Mouse (Mus musculus): Measurements from ENCODE around the gene Mast2. TPM values are rescaled to one million over a fixed set of nuclear protein-coding genes. Genes with fewer than 3 reads are reported as not detected.
A peak's percentile ranks its signal among the peaks of the same experiment; 100 is the strongest.

Mast2 gene
- polyA plus RNA-seq, 1 experiment from 2014 or later: 25.7 TPM

DNA sequence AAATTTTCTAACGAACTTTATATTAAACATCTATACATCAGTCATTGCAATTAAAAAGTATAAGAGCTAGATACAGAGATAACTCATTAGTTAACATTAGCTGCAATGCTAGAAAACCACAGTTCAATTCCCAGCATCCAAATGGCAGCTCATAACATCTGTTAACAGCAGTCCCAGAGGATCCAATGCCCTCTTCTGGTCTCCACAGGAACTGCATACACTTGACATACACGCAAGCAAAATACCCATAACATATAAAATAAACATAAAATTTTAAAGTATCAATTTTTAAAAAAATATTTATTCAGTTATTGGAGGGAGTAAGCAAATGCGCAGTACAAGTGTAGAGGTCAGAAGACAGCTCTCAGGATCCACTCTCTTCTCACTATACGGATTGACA, 28.4 kb downstream of the Mast2 start:
- Histone ChIP-seq H3K4me3 (ENCODE audit: low read length) (no peak overlapping the region), H3K27ac (ENCODE audit: low read depth, low read length) (no peak overlapping the region), H3K36me3 (ENCODE audit: control insufficient read depth, insufficient read depth, low read length) (no peaks in the 10 kb centered on the region; the same call in 1 of the 2 replicates), H3K27me3 (ENCODE audit: control insufficient read depth, insufficient read depth, low read length) (no peaks in the 10 kb centered on the region), H3K9ac (ENCODE audit: low read depth, low read length) (no peak overlapping the region), H3K4me1 (ENCODE audit: control insufficient read depth, insufficient read depth, low read length) (no peaks in the 10 kb centered on the region), H3K9me3 (ENCODE audit: control insufficient read depth, low read length) (no peaks in the 10 kb centered on the region), H3K4me2 (replicated peaks; ENCODE audit: low read depth, low read length) (no peak overlapping the region)
- 92% methylated on average over 4 of the region's 4 CpGs for WGBS
- ATAC-seq (ENCODE audit: low FRiP score, low TSS enrichment): no peak

DNA sequence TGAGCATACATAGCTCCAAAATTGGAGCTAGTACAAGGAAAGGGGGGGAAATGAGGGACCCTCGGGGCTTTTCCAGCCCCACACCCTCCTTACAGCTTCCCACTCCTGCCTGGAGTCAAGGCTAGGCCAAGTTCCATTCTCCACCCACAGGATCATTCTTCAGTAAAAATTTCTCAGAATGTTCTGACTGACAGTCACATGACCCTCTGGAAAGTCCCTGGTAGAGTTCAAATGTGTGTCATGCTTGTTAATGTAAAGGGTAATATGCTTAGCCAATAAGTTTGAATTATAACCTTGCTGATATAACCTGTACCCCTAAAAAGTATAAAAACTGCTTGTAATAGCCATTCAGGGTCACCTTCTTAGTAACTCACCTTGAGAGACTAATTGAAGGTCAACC, 41.8 kb downstream of the Mast2 start:
- no peak overlapping the region for H3K9ac ChIP-seq (ENCODE audit: low read depth, low read length)
- H3K36me3 ChIP-seq (ENCODE audit: control insufficient read depth, insufficient read depth, low read length): no peaks in the 10 kb centered on the region
- no peaks in the 10 kb centered on the region for H3K27me3 ChIP-seq (ENCODE audit: control insufficient read depth, insufficient read depth, low read length)
- ATAC-seq (ENCODE audit: low FRiP score, low TSS enrichment): no peak
- H3K9me3 ChIP-seq (ENCODE audit: control insufficient read depth, low read length): no peaks in the 10 kb centered on the region; the same call in 1 of the 2 replicates
- 76% methylated on average over 1 of the region's 1 CpGs for WGBS
- H3K27ac ChIP-seq (ENCODE audit: low read depth, low read length): no peak overlapping the region
- no peak overlapping the region for H3K4me3 ChIP-seq (ENCODE audit: low read length)
- no peak overlapping the region for H3K4me2 ChIP-seq (replicated peaks; ENCODE audit: low read depth, low read length)
- no peaks in the 10 kb centered on the region for H3K4me1 ChIP-seq (ENCODE audit: control insufficient read depth, insufficient read depth, low read length)

DNA sequence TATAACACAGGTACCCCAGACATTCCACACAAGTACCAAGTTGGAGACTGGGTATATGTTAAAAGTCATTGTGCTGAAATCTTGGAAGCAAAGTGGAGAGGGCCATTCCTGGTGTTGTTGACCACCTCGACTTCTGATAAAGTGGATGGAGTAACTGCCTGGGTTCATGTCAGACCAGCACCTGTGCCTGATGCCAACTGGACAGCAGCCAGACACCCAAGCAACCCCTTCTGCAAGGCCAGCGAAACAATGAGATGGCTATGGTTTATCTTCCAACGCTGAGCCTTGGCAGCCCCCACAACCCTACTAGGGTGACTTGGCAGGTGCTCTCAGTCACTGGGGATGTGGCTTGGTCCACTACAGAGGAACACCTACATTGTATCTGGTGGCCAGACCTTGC, 42.8 kb downstream of the Mast2 start:
- Histone ChIP-seq H3K36me3 (ENCODE audit: control insufficient read depth, insufficient read depth, low read length) (no peaks in the 10 kb centered on the region), H3K4me3 (ENCODE audit: low read length) (no peak overlapping the region), H3K27ac (ENCODE audit: low read depth, low read length) (no peak overlapping the region), H3K9me3 (ENCODE audit: control insufficient read depth, low read length) (no peaks in the 10 kb centered on the region; the same call in 1 of the 2 replicates), H3K4me1 (ENCODE audit: control insufficient read depth, insufficient read depth, low read length) (no peaks in the 10 kb centered on the region), H3K4me2 (replicated peaks; ENCODE audit: low read depth, low read length) (no peak overlapping the region), H3K9ac (ENCODE audit: low read depth, low read length) (no peak overlapping the region), H3K27me3 (ENCODE audit: control insufficient read depth, insufficient read depth, low read length) (no peaks in the 10 kb centered on the region)
- WGBS: 82% methylated on average over 3 of the region's 3 CpGs
- no peak for ATAC-seq (ENCODE audit: low FRiP score, low TSS enrichment)

DNA sequence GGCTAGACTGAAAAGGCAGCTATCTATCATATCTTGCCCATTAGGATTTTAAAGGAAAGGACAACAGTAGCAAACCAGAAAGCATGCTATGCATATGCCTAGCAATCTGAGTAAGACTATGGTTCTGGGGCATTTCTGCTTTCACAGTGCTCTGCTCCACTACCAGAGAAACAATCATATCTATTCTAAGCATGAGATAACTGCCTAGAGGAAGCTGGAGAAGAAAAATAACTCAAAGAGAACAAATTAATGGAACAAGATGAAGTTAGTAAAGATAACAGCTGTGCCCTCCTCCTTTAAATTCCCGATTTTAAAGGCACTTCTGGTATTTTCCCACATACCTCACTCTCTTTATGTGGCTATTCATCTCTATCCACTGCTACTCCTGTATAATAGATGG, 51.0 kb downstream of the Mast2 start:
- no peaks in the 10 kb centered on the region for H3K27me3 ChIP-seq (ENCODE audit: control insufficient read depth, insufficient read depth, low read length)
- no peak overlapping the region for H3K27ac ChIP-seq (ENCODE audit: low read depth, low read length)
- peaks cover 13% of the 10 kb centered on the region; the same call in 1 of the 2 replicates for H3K4me1 ChIP-seq (ENCODE audit: control insufficient read depth, insufficient read depth, low read length)
- no peak for ATAC-seq (ENCODE audit: low FRiP score, low TSS enrichment)
- 42% methylated on average over 1 of the region's 1 CpGs for WGBS
- no peak overlapping the region for H3K4me3 ChIP-seq (ENCODE audit: low read length)
- no peak overlapping the region for H3K9ac ChIP-seq (ENCODE audit: low read depth, low read length)
- H3K4me2 ChIP-seq (replicated peaks; ENCODE audit: low read depth, low read length): no peak overlapping the region
- no peaks in the 10 kb centered on the region for H3K36me3 ChIP-seq (ENCODE audit: control insufficient read depth, insufficient read depth, low read length)
- no peaks in the 10 kb centered on the region for H3K9me3 ChIP-seq (ENCODE audit: control insufficient read depth, low read length)

DNA sequence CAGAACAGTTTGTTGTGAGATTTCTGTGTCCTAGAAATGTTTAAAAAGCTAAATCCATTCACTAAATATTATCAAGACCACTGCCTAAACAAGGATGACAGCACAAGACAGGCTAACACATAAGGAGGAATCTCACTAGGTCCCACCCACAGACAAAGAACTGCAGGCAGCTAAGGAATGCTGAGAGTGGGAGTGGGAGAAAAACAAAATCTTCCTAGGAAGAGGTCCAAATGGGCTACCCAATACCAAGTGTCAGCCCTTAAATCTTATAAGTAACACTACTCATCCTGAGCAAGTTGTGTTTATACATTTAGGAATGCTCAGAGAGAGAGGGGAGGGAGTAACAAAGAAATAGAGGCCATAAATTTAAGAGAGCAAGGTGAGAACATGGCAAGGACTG, 52.6 kb downstream of the Mast2 start:
- H3K4me2 ChIP-seq (replicated peaks; ENCODE audit: low read depth, low read length): no peak overlapping the region
- no peak overlapping the region for H3K9ac ChIP-seq (ENCODE audit: low read depth, low read length)
- no peaks in the 10 kb centered on the region for H3K36me3 ChIP-seq (ENCODE audit: control insufficient read depth, insufficient read depth, low read length)
- ATAC-seq (ENCODE audit: low FRiP score, low TSS enrichment): peak; percentile 69; the same call in 1 of the 2 replicates
- H3K9me3 ChIP-seq (ENCODE audit: control insufficient read depth, low read length): no peaks in the 10 kb centered on the region
- no peak overlapping the region for H3K27ac ChIP-seq (ENCODE audit: low read depth, low read length)
- H3K27me3 ChIP-seq (ENCODE audit: control insufficient read depth, insufficient read depth, low read length): no peaks in the 10 kb centered on the region
- H3K4me3 ChIP-seq (ENCODE audit: low read length): no peak overlapping the region
- peaks cover 13% of the 10 kb centered on the region; the same call in 1 of the 2 replicates for H3K4me1 ChIP-seq (ENCODE audit: control insufficient read depth, insufficient read depth, low read length)

DNA sequence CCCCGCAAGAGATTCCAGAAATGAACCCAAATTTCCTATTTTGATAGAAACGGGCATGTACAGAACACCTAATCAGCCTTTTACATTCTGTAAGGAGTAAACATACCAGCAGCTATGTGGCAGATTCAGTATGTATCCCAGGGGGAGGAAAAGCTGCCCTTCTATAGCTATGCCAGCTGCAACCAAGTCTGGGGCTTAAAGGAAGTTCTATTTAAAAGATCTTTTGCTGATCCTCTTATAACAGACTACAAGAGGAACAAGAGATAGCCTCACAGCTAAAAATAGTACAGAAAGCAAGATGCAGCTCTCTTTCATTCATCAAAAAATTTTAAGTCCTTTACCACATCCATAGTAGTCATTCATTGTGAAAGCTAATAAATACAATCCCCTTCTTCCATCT, 57.3 kb downstream of the Mast2 start:
- WGBS: 90% methylated on average over 2 of the region's 2 CpGs
- H3K9me3 ChIP-seq (ENCODE audit: control insufficient read depth, low read length): no peaks in the 10 kb centered on the region
- ATAC-seq (ENCODE audit: low FRiP score, low TSS enrichment): no peak
- H3K27ac ChIP-seq (ENCODE audit: low read depth, low read length): no peak overlapping the region
- no peak overlapping the region for H3K9ac ChIP-seq (ENCODE audit: low read depth, low read length)
- 0 out of 2 replicates have a peak, but pooled peaks cover 8% of the 10 kb centered on the region for H3K4me1 ChIP-seq (ENCODE audit: control insufficient read depth, insufficient read depth, low read length)
- H3K4me3 ChIP-seq (ENCODE audit: low read length): no peak overlapping the region
- no peak overlapping the region for H3K4me2 ChIP-seq (replicated peaks; ENCODE audit: low read depth, low read length)
- no peaks in the 10 kb centered on the region for H3K27me3 ChIP-seq (ENCODE audit: control insufficient read depth, insufficient read depth, low read length)
- no peaks in the 10 kb centered on the region for H3K36me3 ChIP-seq (ENCODE audit: control insufficient read depth, insufficient read depth, low read length)

DNA sequence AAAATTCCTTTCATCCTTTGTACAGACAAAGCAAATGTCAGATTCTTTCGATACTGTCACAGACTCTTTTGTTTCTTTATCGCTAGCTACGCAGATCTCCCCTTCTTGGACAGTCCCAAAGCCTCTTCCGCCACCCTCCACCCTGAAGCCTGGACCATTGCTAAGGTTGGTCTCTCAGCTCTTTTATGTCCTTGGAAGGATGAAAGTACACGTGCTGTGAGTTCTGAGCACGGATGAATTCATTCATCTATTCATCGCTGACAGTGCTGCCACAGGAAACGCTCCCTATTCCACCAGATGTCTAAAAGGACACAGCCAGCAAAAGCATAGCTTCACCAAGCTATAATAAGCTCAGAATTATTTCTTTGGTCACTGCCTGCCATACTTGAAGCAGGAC, 58.0 kb downstream of the Mast2 start:
- Histone ChIP-seq H3K4me1 (ENCODE audit: control insufficient read depth, insufficient read depth, low read length) (0 out of 2 replicates have a peak, but pooled peaks cover 6% of the 10 kb centered on the region), H3K4me2 (replicated peaks; ENCODE audit: low read depth, low read length) (no peak overlapping the region; the same call in 1 of the 2 replicates), H3K36me3 (ENCODE audit: control insufficient read depth, insufficient read depth, low read length) (no peaks in the 10 kb centered on the region), H3K9ac (ENCODE audit: low read depth, low read length) (no peak overlapping the region), H3K4me3 (ENCODE audit: low read length) (no peak overlapping the region), H3K9me3 (ENCODE audit: control insufficient read depth, low read length) (no peaks in the 10 kb centered on the region), H3K27ac (ENCODE audit: low read depth, low read length) (no peak overlapping the region), H3K27me3 (ENCODE audit: control insufficient read depth, insufficient read depth, low read length) (no peaks in the 10 kb centered on the region)
- ATAC-seq (ENCODE audit: low FRiP score, low TSS enrichment): no peak
- 53% methylated on average over 8 of the region's 8 CpGs for WGBS

DNA sequence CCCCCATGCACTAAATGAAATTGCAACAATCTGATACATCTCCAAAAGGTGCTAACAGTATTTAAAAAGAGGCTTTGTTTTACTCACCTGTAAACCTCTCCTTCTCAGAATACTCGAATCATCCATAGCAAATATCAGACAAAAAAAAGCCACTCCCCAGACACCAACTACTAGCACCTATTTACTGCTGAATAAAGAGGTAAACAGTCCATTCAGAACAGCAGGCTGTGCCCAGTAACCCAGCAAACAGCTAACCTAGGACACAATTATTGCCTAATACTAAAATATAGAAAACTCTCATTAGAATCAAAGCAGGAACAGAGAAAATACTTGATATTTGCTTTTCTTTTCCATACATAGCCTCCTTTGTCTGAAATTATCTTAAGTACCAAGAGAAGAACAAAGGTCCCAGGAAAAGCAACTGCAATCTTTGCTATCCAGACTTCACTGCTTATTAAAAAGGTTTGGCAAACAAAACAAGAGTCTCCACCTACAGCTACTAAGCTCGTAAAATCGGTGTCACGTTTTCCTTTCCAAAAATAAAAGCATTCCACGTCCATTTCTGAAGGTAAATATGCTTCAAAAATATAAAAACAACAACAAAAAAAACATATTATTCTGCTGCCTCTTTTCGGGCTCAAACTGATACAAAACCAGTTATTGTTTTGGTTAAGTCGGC, 58.6 kb downstream of the Mast2 start:
- Histone ChIP-seq H3K4me2 (replicated peaks; ENCODE audit: low read depth, low read length) (no peak overlapping the region), H3K27me3 (ENCODE audit: control insufficient read depth, insufficient read depth, low read length) (no peaks in the 10 kb centered on the region), H3K36me3 (ENCODE audit: control insufficient read depth, insufficient read depth, low read length) (no peaks in the 10 kb centered on the region), H3K27ac (ENCODE audit: low read depth, low read length) (no peak overlapping the region), H3K9me3 (ENCODE audit: control insufficient read depth, low read length) (no peaks in the 10 kb centered on the region), H3K4me3 (ENCODE audit: low read length) (no peak overlapping the region), H3K4me1 (ENCODE audit: control insufficient read depth, insufficient read depth, low read length) (0 out of 2 replicates have a peak, but pooled peaks cover under 1% of the 10 kb centered on the region), H3K9ac (ENCODE audit: low read depth, low read length) (no peak overlapping the region)
- ATAC-seq (ENCODE audit: low FRiP score, low TSS enrichment): no peak
- WGBS: 65% methylated on average over 7 of the region's 7 CpGs

DNA sequence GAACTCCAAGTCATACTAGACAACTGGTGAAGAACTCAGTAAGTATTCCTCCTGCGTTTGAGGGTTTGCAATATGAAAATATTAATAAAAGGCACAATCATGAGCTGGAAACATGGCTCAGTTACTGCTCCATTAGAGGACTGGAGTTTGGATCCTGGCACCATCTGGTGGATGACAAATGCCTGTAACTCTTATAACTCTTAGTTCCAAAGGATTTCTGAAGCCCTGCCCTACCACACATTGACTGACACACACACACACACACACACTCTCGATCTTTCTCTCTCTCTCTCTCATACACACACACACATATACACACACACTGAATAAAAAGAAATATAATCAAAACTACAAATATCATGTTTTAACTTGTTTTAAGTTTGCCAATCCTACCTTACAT, 60.1 kb downstream of the Mast2 start:
- 89% methylated on average over 2 of the region's 2 CpGs for WGBS
- Histone ChIP-seq H3K4me2 (replicated peaks; ENCODE audit: low read depth, low read length) (no peak overlapping the region), H3K36me3 (ENCODE audit: control insufficient read depth, insufficient read depth, low read length) (no peaks in the 10 kb centered on the region), H3K9me3 (ENCODE audit: control insufficient read depth, low read length) (no peaks in the 10 kb centered on the region), H3K27ac (ENCODE audit: low read depth, low read length) (no peak overlapping the region), H3K4me3 (ENCODE audit: low read length) (no peak overlapping the region), H3K9ac (ENCODE audit: low read depth, low read length) (no peak overlapping the region), H3K4me1 (ENCODE audit: control insufficient read depth, insufficient read depth, low read length) (no peaks in the 10 kb centered on the region), H3K27me3 (ENCODE audit: control insufficient read depth, insufficient read depth, low read length) (no peaks in the 10 kb centered on the region)
- ATAC-seq (ENCODE audit: low FRiP score, low TSS enrichment): no peak
